Mouse (Mus musculus): ENCODE results near the gene Atxn7l1. TPM values are rescaled to one million over a fixed set of nuclear protein-coding genes. Genes with fewer than 3 reads are reported as not detected.

The Atxn7l1 gene
- total RNA-seq, 2 experiments from 2014 or later: 16.4 to 17.7 TPM

- no peak for DNase-seq
Observed at GRCm38 (mm10) chr12:33369555-33369954, 222.1 kb downstream of the Atxn7l1 start.

GRCm38 (mm10) chr12:33379624-33380445, 232.3 kb downstream of the Atxn7l1 start:
- DNase-seq: peak; percentile 70

- DNase-seq: peak; percentile 56
Observed at GRCm38 (mm10) chr12:33388842-33389241, 241.3 kb downstream of the Atxn7l1 start.

GRCm38 (mm10) chr12:33390844-33391560, 243.5 kb downstream of the Atxn7l1 start:
- no peak for DNase-seq

GRCm38 (mm10) chr12:33394804-33395623, 247.5 kb downstream of the Atxn7l1 start, which contains the start of gene Efcab10:
TSS of gene Efcab10 (plus strand) at chr12:33394854.
- DNase-seq: no peak

GRCm38 (mm10) chr12:33403265-33403693, 255.8 kb downstream of the Atxn7l1 start:
- no peak for DNase-seq

GRCm38 (mm10) chr12:33404996-33405395, 257.5 kb downstream of the Atxn7l1 start:
- no peak for DNase-seq

- no peak for DNase-seq
Observed at GRCm38 (mm10) chr12:33405398-33406026, 258.0 kb downstream of the Atxn7l1 start.

- DNase-seq: no peak
Observed at GRCm38 (mm10) chr12:33411580-33412151, 264.2 kb downstream of the Atxn7l1 start.

Other genes with a start within 250 kb of the Atxn7l1 start
- gene Sypl, start 193.8 kb upstream of the Atxn7l1 start, total RNA-seq (2021): 100 to 1,000 TPM; 124 to 147 TPM
- gene Cdhr3, start 54.8 kb upstream of the Atxn7l1 start, total RNA-seq (2021): 1 to 10 TPM in 1 of 2 experiments, under 1 TPM in 1; 0.49 to 1.3 TPM
- gene Efcab10, start 247.2 kb downstream of the Atxn7l1 start, total RNA-seq (2021): not detected

All from gastrocnemius, postnatal 25 days (tissue).